Comparison of ENCODE assay signal across 23 mouse cellular contexts in the genomic region with DNA sequence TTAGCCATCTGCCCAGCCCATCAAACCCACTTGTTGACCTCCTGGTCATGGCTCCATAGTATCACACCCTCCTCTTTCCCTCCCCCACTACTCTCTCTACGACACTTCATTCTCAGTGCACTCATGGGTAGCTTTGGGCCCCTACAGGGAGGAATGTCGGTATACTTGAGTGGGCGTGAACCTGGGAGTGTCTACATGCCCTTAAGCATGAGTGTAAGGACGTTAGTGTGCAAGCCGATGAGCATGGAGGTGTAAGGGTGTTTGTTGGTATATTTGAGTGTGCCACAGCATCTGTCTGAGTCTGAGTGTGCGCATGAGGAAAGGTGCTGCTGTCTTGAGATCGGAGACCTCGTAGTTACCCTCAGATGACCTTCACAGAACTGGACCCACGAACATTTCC. TPM values are rescaled to one million over a fixed set of nuclear protein-coding genes. Genes with fewer than 3 reads are reported as not detected.
DNase-seq lines count a peak whose midpoint lies in the region; ATAC-seq lines count a peak whose summit lies in the region.
"Had no signal": no experiment of that assay in that cellular context is flagged by ENCODE, and none has a peak within 500 bp of the region (broad histone marks: within the 10 kb centered on the region; RNA-seq: fewer than 3 reads in every experiment).

No protein-coding gene starts in this region.

- peaks cover 8% of the 10 kb centered on the region; the same call in 1 of the 2 replicates for H3K27me3 ChIP-seq in heart, embryonic 10.5 days (ENCODE audit: insufficient read depth, poor library complexity, severe bottlenecking)
- H3K27me3 ChIP-seq in midbrain, embryonic 11.5 days (ENCODE audit: control insufficient read depth, insufficient read depth, low read length) = no peaks in the 10 kb centered on the region
- no peaks in the 10 kb centered on the region for H3K27me3 ChIP-seq in midbrain, embryonic 14.5 days (ENCODE audit: control insufficient read depth, insufficient read depth, low read length)
- H3K27me3 ChIP-seq in liver, embryonic 12.5 days (replicated peaks) = peaks cover 18% of the 10 kb centered on the region
- H3K27me3 ChIP-seq: Patski had no signal

- H3K9me3 ChIP-seq in heart, embryonic 10.5 days = no peaks in the 10 kb centered on the region
- H3K9me3 ChIP-seq in midbrain, embryonic 11.5 days (ENCODE audit: control insufficient read depth, low read length) = no peaks in the 10 kb centered on the region
- H3K9me3 ChIP-seq in midbrain, embryonic 14.5 days (ENCODE audit: control insufficient read depth, low read length) = no peaks in the 10 kb centered on the region
- no peaks in the 10 kb centered on the region for H3K9me3 ChIP-seq in liver, embryonic 12.5 days (replicated peaks)

- H3K4me2 ChIP-seq in midbrain, embryonic 11.5 days = no peak overlapping the region
- no peak overlapping the region for H3K4me2 ChIP-seq in midbrain, embryonic 14.5 days (ENCODE audit: low read length)
- H3K4me2 ChIP-seq in liver, embryonic 12.5 days = peak overlapping the region; percentile 72
- H3K4me2 ChIP-seq: lung, embryonic 14.5 days had no signal

- peak overlapping the region; percentile 39; the same call in 1 of the 2 replicates for H3K27ac ChIP-seq in heart, embryonic 10.5 days
- no peak overlapping the region for H3K27ac ChIP-seq in midbrain, embryonic 11.5 days (ENCODE audit: low read depth, low read length)
- no peak overlapping the region for H3K27ac ChIP-seq in midbrain, embryonic 14.5 days (replicated peaks; ENCODE audit: low read depth, low read length)
- H3K27ac ChIP-seq in liver, embryonic 12.5 days = peak overlapping the region; percentile 98
- H3K27ac ChIP-seq: heart, adult 2 months had no signal

- intact Hi-C loops in heart, postnatal 14 days (cut with DNase I) = no loop called here

- WGBS in heart, embryonic 10.5 days = 77% methylated on average over 9 of the region's 9 CpGs
- WGBS in midbrain, embryonic 11.5 days = 85% methylated on average over 9 of the region's 9 CpGs
- WGBS in midbrain, embryonic 14.5 days = 81% methylated on average over 9 of the region's 9 CpGs
- 48% methylated on average over 9 of the region's 9 CpGs for WGBS in liver, embryonic 12.5 days (ENCODE audit: insufficient replicate concordance)

- no peaks in the 10 kb centered on the region for H3K36me3 ChIP-seq in heart, embryonic 10.5 days
- no peaks in the 10 kb centered on the region for H3K36me3 ChIP-seq in midbrain, embryonic 11.5 days (ENCODE audit: control insufficient read depth, insufficient read depth, low read length)
- no peaks in the 10 kb centered on the region for H3K36me3 ChIP-seq in midbrain, embryonic 14.5 days (ENCODE audit: control insufficient read depth, insufficient read depth, low read length)
- H3K36me3 ChIP-seq in liver, embryonic 12.5 days = no peaks in the 10 kb centered on the region

- DNase-seq in heart, embryonic 10.5 days (ENCODE audit: low spot score) = no peak
- no peak for DNase-seq in heart, postnatal 14 days
- DNase-seq in midbrain, embryonic 11.5 days (ENCODE audit: low spot score, missing footprints) = peak; percentile 73
- DNase-seq in midbrain, embryonic 14.5 days = no peak
- no peak for DNase-seq in cerebellum, postnatal 4 days (ENCODE audit: low spot score in 2 of 2)
- no peak for DNase-seq in embryo, embryonic 9.5 days (ENCODE audit: extremely low spot score)
- DNase-seq in thymus, postnatal 10 days (ENCODE audit: low spot score in 2 of 2) = no peak
- DNase-seq: adrenal gland, adult 8-10 months; cerebellum, adult 9-10 months; gastrocnemius, postnatal 10 days; heart, adult 2 months; heart, postnatal 36 days; kidney, postnatal 4 days; layer of hippocampus, postnatal 36 days; left cerebral cortex, postnatal 4 days; lung, embryonic 14.5 days; thymus, postnatal 14 days had no signal

- peaks cover 20% of the 10 kb centered on the region for H3K4me1 ChIP-seq in heart, embryonic 10.5 days
- no peaks in the 10 kb centered on the region for H3K4me1 ChIP-seq in midbrain, embryonic 11.5 days (ENCODE audit: control insufficient read depth, insufficient read depth, low read length)
- H3K4me1 ChIP-seq in midbrain, embryonic 14.5 days (ENCODE audit: control insufficient read depth, insufficient read depth, low read length) = no peaks in the 10 kb centered on the region
- H3K4me1 ChIP-seq in liver, embryonic 12.5 days = peaks cover 91% of the 10 kb centered on the region
- H3K4me1 ChIP-seq: megakaryocyte, embryonic 14.5 days had no signal

- no peak overlapping the region for H3K4me3 ChIP-seq in heart, embryonic 10.5 days
- H3K4me3 ChIP-seq in midbrain, embryonic 11.5 days (ENCODE audit: low read depth, low read length) = no peak overlapping the region
- no peak overlapping the region for H3K4me3 ChIP-seq in midbrain, embryonic 14.5 days (replicated peaks; ENCODE audit: low read depth, low read length)
- peak overlapping the region; percentile 33 for H3K4me3 ChIP-seq in liver, embryonic 12.5 days
- H3K4me3 ChIP-seq: heart, adult 2 months; megakaryocyte, embryonic 14.5 days had no signal

- no peak for ATAC-seq in midbrain, embryonic 11.5 days (ENCODE audit: low FRiP score)
- no peak for ATAC-seq in midbrain, embryonic 14.5 days (ENCODE audit: low FRiP score, low TSS enrichment)
- ATAC-seq in liver, embryonic 12.5 days = peak; percentile 78
- ATAC-seq: Patski had no signal

- H3K9ac ChIP-seq in midbrain, embryonic 11.5 days (ENCODE audit: low read length) = no peak overlapping the region
- no peak overlapping the region for H3K9ac ChIP-seq in midbrain, embryonic 14.5 days (replicated peaks; ENCODE audit: low read length)
- H3K9ac ChIP-seq in liver, embryonic 12.5 days = peak overlapping the region; percentile 59; the same call in 1 of the 2 replicates
- H3K9ac ChIP-seq: lung, embryonic 14.5 days had no signal

RNA-seq across cellular contexts. Expression of gene Aqp3, which starts 11.0 kb away (rescaled TPM):
- 10.6 TPM in 2 replicates for polyA plus RNA-seq in heart, embryonic 10.5 days (2016; fragmentation: Nextera tagmentation; extraction: Ambion mirVana)
- under 1 TPM; 0.88 to 0.91 TPM for total RNA-seq in heart, postnatal 14 days (2021)
- polyA plus RNA-seq in midbrain, embryonic 11.5 days (2014; fragmentation: Nextera tagmentation; extraction: Ambion mirVana) = 1.3 and 1.6 TPM in 2 replicates
- 0.22 TPM in 1 of 2 replicates, not detected in the other for polyA plus RNA-seq in midbrain, embryonic 14.5 days (2014; fragmentation: Nextera tagmentation; extraction: Ambion mirVana)
- 20.9 and 22.3 TPM in 2 replicates for polyA plus RNA-seq in liver, embryonic 12.5 days (2016; fragmentation: Nextera tagmentation; extraction: Ambion mirVana)
- total RNA-seq: CH12.LX; gastrocnemius, postnatal 10 days; heart, adult 2 months; heart, postnatal 36 days; layer of hippocampus, postnatal 36 days had no signal

RNA-seq across cellular contexts. Expression of gene Nol6, which starts 37.3 kb away (rescaled TPM):
- 26.0 and 26.8 TPM in 2 replicates for polyA plus RNA-seq in heart, embryonic 10.5 days (2016; fragmentation: Nextera tagmentation; extraction: Ambion mirVana)
- 10 to 100 TPM; 16.3 to 16.8 TPM for total RNA-seq in heart, postnatal 14 days (2021)
- 17.6 and 19.1 TPM in 2 replicates for polyA plus RNA-seq in midbrain, embryonic 11.5 days (2014; fragmentation: Nextera tagmentation; extraction: Ambion mirVana)
- 35.7 and 38.1 TPM in 2 replicates for polyA plus RNA-seq in midbrain, embryonic 14.5 days (2014; fragmentation: Nextera tagmentation; extraction: Ambion mirVana)
- 21.9 and 22.0 TPM in 2 replicates for polyA plus RNA-seq in liver, embryonic 12.5 days (2016; fragmentation: Nextera tagmentation; extraction: Ambion mirVana)

RNA-seq across cellular contexts. Expression of gene Aqp7, which starts 39.0 kb away (rescaled TPM):
- 0.09 and 1.2 TPM in 2 replicates for polyA plus RNA-seq in heart, embryonic 10.5 days (2016; fragmentation: Nextera tagmentation; extraction: Ambion mirVana)
- 10 to 100 TPM; 38.2 to 43.8 TPM for total RNA-seq in heart, postnatal 14 days (2021)
- polyA plus RNA-seq in midbrain, embryonic 11.5 days (2014; fragmentation: Nextera tagmentation; extraction: Ambion mirVana) = not detected in 2 replicates
- 0.16 TPM in 1 of 2 replicates, not detected in the other for polyA plus RNA-seq in midbrain, embryonic 14.5 days (2014; fragmentation: Nextera tagmentation; extraction: Ambion mirVana)
- 1.3 and 1.8 TPM in 2 replicates for polyA plus RNA-seq in liver, embryonic 12.5 days (2016; fragmentation: Nextera tagmentation; extraction: Ambion mirVana)
- total RNA-seq: CH12.LX; layer of hippocampus, postnatal 36 days; left cerebral cortex, postnatal 4 days; monocyte, adult 5-6 weeks had no signal
- polyA plus RNA-seq: lung, embryonic 14.5 days; neural tube, embryonic 14.5 days had no signal

RNA-seq across cellular contexts. Expression of gene Ube2r2, which starts 48.6 kb away (rescaled TPM):
- 64.2 and 84.7 TPM in 2 replicates for polyA plus RNA-seq in heart, embryonic 10.5 days (2016; fragmentation: Nextera tagmentation; extraction: Ambion mirVana)
- total RNA-seq in heart, postnatal 14 days (2021) = 100 to 1,000 TPM; 121 to 132 TPM
- polyA plus RNA-seq in midbrain, embryonic 11.5 days (2014; fragmentation: Nextera tagmentation; extraction: Ambion mirVana) = 95.5 and 99.0 TPM in 2 replicates
- 75.7 and 80.7 TPM in 2 replicates for polyA plus RNA-seq in midbrain, embryonic 14.5 days (2014; fragmentation: Nextera tagmentation; extraction: Ambion mirVana)
- polyA plus RNA-seq in liver, embryonic 12.5 days (2016; fragmentation: Nextera tagmentation; extraction: Ambion mirVana) = 39.9 and 44.8 TPM in 2 replicates

Comparison
In these comparisons a context has a peak if more than half of its experiments do, and no peak if none do; other contexts are left out.
1. H3K27ac ChIP-seq: peak in heart, embryonic 10.5 days (single experiment) and liver, embryonic 12.5 days (single experiment); none in midbrain, embryonic 11.5 days (single experiment) and midbrain, embryonic 14.5 days (single experiment).